Mouse (Mus musculus) liver, embryonic 13.5 days (tissue): ENCODE data around the gene Cipc. TPM values are rescaled to one million over a fixed set of nuclear protein-coding genes. Genes with fewer than 3 reads are reported as not detected.

Source experiments
- ATAC-seq: fragments of 200-750 bp; cut with Nextera tagmentation; 2 replicates; pipeline ENCODE4 v1.8.0; 2017; ENCODE audit warnings: low read depth, mild to moderate bottlenecking, moderate number of reproducible peaks, moderate library complexity
- DNase-seq: peaks from one replicate; pipeline ENCODE4 v3.0.0; 2022
- H3K27ac ChIP-seq: fragments of 300-500 bp; sonication (generic); 2 replicates; pipeline ENCODE4 v1.5.1; 2015; ENCODE audit warnings: moderate library complexity, mild to moderate bottlenecking, inconsistent platforms
- H3K27me3 ChIP-seq: fragments of 300-500 bp; sonication (generic); 2 replicates; pipeline ENCODE4 v1.6.1; 2015; ENCODE audit warnings: mild to moderate bottlenecking, inconsistent platforms
- H3K36me3 ChIP-seq: fragments of 300-500 bp; sonication (generic); 2 replicates; pipeline ENCODE4 v1.6.1; 2015; ENCODE audit warnings: mild to moderate bottlenecking, inconsistent platforms
- H3K4me1 ChIP-seq: fragments of 300-500 bp; sonication (generic); replicated peaks from 2 replicates; pipeline ENCODE4 v1.6.1; 2015; ENCODE audit warnings: inconsistent platforms
- H3K4me2 ChIP-seq: fragments of 300-500 bp; sonication (generic); 2 replicates; pipeline ENCODE4 v1.6.1; 2015; ENCODE audit warnings: inconsistent platforms, mild to moderate bottlenecking, moderate library complexity
- H3K4me3 ChIP-seq: fragments of 300-500 bp; sonication (generic); replicated peaks from 2 replicates; pipeline ENCODE4 v1.5.1; 2015; ENCODE audit warnings: mild to moderate bottlenecking, inconsistent platforms
- H3K9ac ChIP-seq: fragments of 300-500 bp; sonication (generic); 2 replicates; pipeline ENCODE4 v1.6.1; 2015; ENCODE audit warnings: mild to moderate bottlenecking, inconsistent platforms
- H3K9me3 ChIP-seq: fragments of 300-500 bp; sonication (generic); replicated peaks from 2 replicates; pipeline ENCODE4 v1.6.1; 2016; ENCODE audit warnings: inconsistent platforms
- WGBS: fragments of 180-500 bp; shearing (Covaris S2); methylation state at CpG from one replicate; pipeline ENCODE4 v1.1.7; 2015; ENCODE audit not compliant: insufficient replicate concordance; 5-methylcytosine and 5-hydroxymethylcytosine counted together
- polyA plus RNA-seq: library from polyadenylated mRNA; unstranded; fragments of >200 nt; fragmentation: Nextera tagmentation; extraction: Ambion mirVana; gene quantifications from 2 replicates; pipeline ENCODE4 v1.2.1, GENCODE M21; 2015

Gene Cipc
- polyA plus RNA-seq, 1 experiment from 2014 or later: 11.6 TPM

- 25% methylated on average over 15 of the region's 15 CpGs for WGBS
- H3K27me3 ChIP-seq: peaks cover 60% of the 10 kb centered on the region
- H3K27ac ChIP-seq: no peak overlapping the region
- H3K4me2 ChIP-seq: no peak overlapping the region
- H3K4me3 ChIP-seq: no peak overlapping the region
- no peak overlapping the region for H3K9ac ChIP-seq
- H3K4me1 ChIP-seq: peaks cover 23% of the 10 kb centered on the region
- DNase-seq (no peak), ATAC-seq (no peak)
- H3K9me3 ChIP-seq: no peaks in the 10 kb centered on the region
- no peaks in the 10 kb centered on the region for H3K36me3 ChIP-seq
These were observed 31.0 kb downstream of the Cipc start for GRCm38 (mm10) chr12:86977833-86978232.

DNA sequence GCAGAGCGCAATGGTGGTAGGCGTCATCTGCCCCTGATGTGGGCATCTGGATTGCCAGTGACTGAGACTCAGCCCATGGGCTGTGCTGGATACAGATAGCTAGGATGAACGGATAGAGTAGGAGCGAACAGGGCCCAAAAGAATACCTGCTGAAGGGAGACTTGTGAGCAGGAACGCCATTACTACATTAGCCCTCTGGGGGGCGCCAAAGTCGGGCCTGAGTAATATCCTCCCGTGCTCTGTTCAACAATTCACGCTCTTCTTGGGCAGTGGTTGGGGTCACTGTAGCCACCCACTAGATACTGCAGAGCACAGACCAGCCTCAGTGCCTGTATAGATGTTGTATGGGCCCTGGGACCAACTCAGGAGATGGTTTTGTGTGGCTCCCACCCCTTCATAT lies 34.3 kb downstream of the Cipc start:
- Histone ChIP-seq H3K4me3 (no peak overlapping the region), H3K9ac (no peak overlapping the region), H3K27me3 (peaks cover 90% of the 10 kb centered on the region), H3K9me3 (no peaks in the 10 kb centered on the region), H3K27ac (no peak overlapping the region), H3K4me2 (no peak overlapping the region), H3K4me1 (no peaks in the 10 kb centered on the region), H3K36me3 (no peaks in the 10 kb centered on the region)
- DNase-seq (no peak), ATAC-seq (no peak)
- WGBS: 20% methylated on average over 9 of the region's 9 CpGs

GRCm38 (mm10) chr12:86983470-86984193 lies 36.8 kb downstream of the Cipc start:
- no peak overlapping the region for H3K9ac ChIP-seq
- H3K36me3 ChIP-seq: no peaks in the 10 kb centered on the region
- DNase-seq (peak; percentile 34), ATAC-seq (no peak)
- H3K9me3 ChIP-seq: no peaks in the 10 kb centered on the region
- 3% methylated on average over 28 of the region's 28 CpGs for WGBS
- H3K4me1 ChIP-seq: no peaks in the 10 kb centered on the region
- H3K4me3 ChIP-seq: no peak overlapping the region
- H3K4me2 ChIP-seq: no peak overlapping the region
- H3K27me3 ChIP-seq: peaks cover 97% of the 10 kb centered on the region
- H3K27ac ChIP-seq: no peak overlapping the region

DNA sequence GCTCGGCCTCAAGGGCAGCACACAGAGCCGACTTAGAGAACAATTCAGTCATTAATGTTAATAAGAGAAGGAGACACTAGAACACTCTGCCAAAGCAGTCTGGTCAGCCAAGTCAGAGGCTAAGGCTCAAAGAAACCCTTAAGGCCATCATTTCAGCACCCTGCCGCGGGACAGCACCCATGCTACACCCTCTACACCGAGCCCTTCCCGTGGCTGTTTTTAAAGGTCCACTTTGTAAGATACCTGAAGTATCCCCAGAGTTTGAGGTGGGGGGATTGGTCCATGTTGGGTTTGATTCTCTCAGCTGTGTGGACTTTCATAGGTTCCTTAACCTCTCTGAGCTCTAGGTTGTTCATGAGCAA lies 37.3 kb downstream of the Cipc start:
- Histone ChIP-seq H3K27me3 (peaks cover 97% of the 10 kb centered on the region), H3K9me3 (no peaks in the 10 kb centered on the region), H3K4me2 (no peak overlapping the region), H3K9ac (no peak overlapping the region), H3K27ac (no peak overlapping the region), H3K4me3 (no peak overlapping the region), H3K4me1 (no peaks in the 10 kb centered on the region), H3K36me3 (no peaks in the 10 kb centered on the region)
- DNase-seq (peak; percentile 18), ATAC-seq (no peak)
- WGBS: 10% methylated on average over 6 of the region's 6 CpGs

DNA sequence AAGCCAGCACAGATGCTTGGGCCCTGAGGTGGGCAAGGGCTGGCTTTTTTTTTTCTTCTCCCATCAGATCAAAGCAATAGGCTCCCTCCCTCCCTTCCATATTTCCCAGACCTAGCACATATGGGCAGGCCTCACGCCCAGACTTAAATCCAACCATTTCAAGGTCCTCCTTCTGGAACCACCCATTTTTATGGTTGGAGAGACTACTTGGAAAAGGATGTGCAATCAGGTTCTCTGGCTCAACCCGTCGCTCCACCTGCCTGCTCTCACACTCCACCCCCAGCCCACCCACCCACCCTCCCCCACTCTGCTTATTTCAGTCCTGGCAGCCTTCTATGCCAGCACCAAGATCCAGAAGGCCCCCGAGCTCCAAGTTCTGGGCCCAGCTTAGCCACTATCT lies 39.7 kb downstream of the Cipc start:
- Histone ChIP-seq H3K27me3 (peaks cover 100% of the 10 kb centered on the region), H3K9me3 (no peaks in the 10 kb centered on the region), H3K27ac (no peak overlapping the region), H3K4me3 (no peak overlapping the region), H3K9ac (no peak overlapping the region), H3K4me2 (no peak overlapping the region), H3K4me1 (no peaks in the 10 kb centered on the region), H3K36me3 (no peaks in the 10 kb centered on the region)
- ATAC-seq (no peak), DNase-seq (no peak)
- WGBS: 48% methylated on average over 4 of the region's 4 CpGs

DNA sequence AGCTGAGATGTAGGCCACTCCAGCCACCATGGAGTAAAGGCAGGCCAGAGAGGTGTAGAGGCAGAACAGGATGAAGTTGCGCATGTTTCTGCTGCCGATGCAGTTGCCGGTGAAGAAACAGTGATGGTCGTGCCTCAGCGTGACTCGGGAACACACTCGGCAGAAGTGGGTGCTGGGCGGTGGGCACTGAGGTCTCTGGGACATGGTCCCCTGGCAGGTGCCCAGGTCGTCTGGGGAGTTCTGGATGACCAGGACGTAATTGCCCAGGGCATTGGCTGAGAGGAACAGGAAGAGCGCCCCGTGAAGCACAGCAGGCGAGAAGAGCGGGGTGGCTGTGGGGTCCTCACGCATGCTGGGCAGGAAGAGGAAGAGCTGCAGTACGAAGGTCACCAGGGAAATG lies 41.4 kb downstream of the Cipc start:
- Histone ChIP-seq H3K4me1 (no peaks in the 10 kb centered on the region), H3K9ac (no peak overlapping the region), H3K4me3 (no peak overlapping the region), H3K4me2 (no peak overlapping the region), H3K9me3 (no peaks in the 10 kb centered on the region), H3K36me3 (no peaks in the 10 kb centered on the region), H3K27me3 (peaks cover 97% of the 10 kb centered on the region), H3K27ac (no peak overlapping the region)
- DNase-seq: no peak
- ATAC-seq: no peak
- WGBS: 34% methylated on average over 16 of the region's 16 CpGs

DNA sequence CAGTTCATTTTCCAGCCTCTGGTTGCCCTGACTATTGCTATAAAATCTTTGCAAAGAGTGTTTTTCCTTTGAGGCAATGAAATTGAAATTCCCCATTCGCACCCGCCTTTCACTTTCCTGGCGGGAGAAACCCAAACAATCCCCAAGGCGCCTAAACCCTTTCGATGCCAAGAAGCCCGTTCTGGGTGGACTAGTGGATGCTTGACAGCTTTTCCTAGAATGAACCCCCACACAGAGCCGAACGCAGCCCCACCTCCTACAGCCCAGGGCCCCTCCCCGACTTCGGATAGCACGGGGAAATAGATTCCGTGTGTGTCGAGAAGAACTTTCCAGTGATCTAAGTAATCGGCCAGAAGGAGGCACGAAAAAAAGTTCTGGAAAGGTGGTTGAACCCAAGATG lies 42.5 kb downstream of the Cipc start:
- Histone ChIP-seq H3K4me1 (no peaks in the 10 kb centered on the region), H3K36me3 (no peaks in the 10 kb centered on the region), H3K4me3 (no peak overlapping the region), H3K27ac (no peak overlapping the region), H3K4me2 (no peak overlapping the region), H3K27me3 (peaks cover 93% of the 10 kb centered on the region), H3K9ac (no peak overlapping the region), H3K9me3 (no peaks in the 10 kb centered on the region)
- WGBS: 10% methylated on average over 15 of the region's 15 CpGs
- ATAC-seq: no peak
- no peak for DNase-seq

GRCm38 (mm10) chr12:86989890-86990754 lies 43.3 kb downstream of the Cipc start, which contains the start of gene Zdhhc22:
Gene Zdhhc22 (minus strand): TSS chr12:86990430.
- no peak for ATAC-seq
- 0 out of 2 replicates have a peak within 1 kb of the TSS, but pooled peaks have one; percentile 3 for H3K4me2 ChIP-seq
- H3K36me3 ChIP-seq: no peaks in the 10 kb centered on the region
- H3K27ac ChIP-seq: no peak within 1 kb of the TSS
- H3K4me3 ChIP-seq: no peak within 1 kb of the TSS
- no peak for DNase-seq
- no peaks in the 10 kb centered on the region for H3K9me3 ChIP-seq
- no peaks in the 10 kb centered on the region for H3K4me1 ChIP-seq
- H3K9ac ChIP-seq: no peak within 1 kb of the TSS
- peaks cover 86% of the 10 kb centered on the region for H3K27me3 ChIP-seq
- WGBS: 4% methylated on average over 65 of the region's 68 CpGs

DNA sequence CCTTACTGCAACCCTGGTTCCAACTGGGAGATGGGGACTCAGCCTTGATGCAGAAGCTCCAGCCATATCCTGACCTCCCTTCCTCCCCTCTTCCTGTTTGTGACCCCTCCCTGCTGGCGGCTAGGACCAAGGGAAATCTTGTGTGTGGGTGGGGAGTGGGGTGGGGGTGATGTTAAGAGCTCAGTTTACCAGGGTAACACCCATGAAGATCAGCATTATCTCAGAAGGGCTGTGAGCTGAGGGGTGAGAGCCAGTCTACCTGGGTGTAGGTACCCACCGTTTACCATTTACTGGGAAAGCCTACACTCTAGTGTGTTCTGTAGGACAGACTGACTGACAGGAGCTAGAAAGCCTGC lies 43.9 kb downstream of the Cipc start:
- Histone ChIP-seq H3K4me1 (no peaks in the 10 kb centered on the region), H3K36me3 (no peaks in the 10 kb centered on the region), H3K4me3 (no peak overlapping the region), H3K9ac (no peak overlapping the region), H3K27me3 (peaks cover 80% of the 10 kb centered on the region), H3K9me3 (no peaks in the 10 kb centered on the region), H3K4me2 (no peak overlapping the region), H3K27ac (no peak overlapping the region)
- WGBS: 35% methylated on average over 2 of the region's 2 CpGs
- ATAC-seq (no peak), DNase-seq (no peak)

DNA sequence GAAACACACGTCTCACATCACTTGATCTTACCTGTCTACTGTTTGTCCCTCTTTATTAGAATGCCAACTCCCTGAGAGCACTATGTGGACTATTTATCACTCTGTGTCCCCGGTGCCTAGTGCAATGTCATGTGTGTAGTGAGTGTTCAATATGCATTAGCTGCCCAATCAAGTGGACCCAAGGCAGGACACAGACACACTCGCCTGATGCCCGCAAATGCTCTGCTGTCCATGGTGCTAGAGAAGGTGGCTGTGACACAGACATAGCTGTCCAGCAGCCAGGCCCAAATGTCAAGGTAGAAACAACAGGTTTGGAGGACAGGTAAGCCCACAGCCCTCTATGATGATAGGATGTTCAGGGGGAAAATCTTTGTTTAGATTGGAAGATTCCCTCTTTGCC lies 47.3 kb downstream of the Cipc start:
- H3K9me3 ChIP-seq: no peaks in the 10 kb centered on the region
- H3K9ac ChIP-seq: no peak overlapping the region
- no peaks in the 10 kb centered on the region for H3K4me1 ChIP-seq
- WGBS: 37% methylated on average over 4 of the region's 4 CpGs
- no peak overlapping the region for H3K4me2 ChIP-seq
- no peak for DNase-seq
- no peaks in the 10 kb centered on the region for H3K36me3 ChIP-seq
- H3K27ac ChIP-seq: no peak overlapping the region
- no peak overlapping the region for H3K4me3 ChIP-seq
- peaks cover 49% of the 10 kb centered on the region for H3K27me3 ChIP-seq
- no peak for ATAC-seq

GRCm38 (mm10) chr12:86994776-86995175 lies 47.9 kb downstream of the Cipc start:
- H3K27ac ChIP-seq: no peak overlapping the region
- no peak overlapping the region for H3K4me3 ChIP-seq
- ATAC-seq (no peak), DNase-seq (no peak)
- H3K4me2 ChIP-seq: no peak overlapping the region
- H3K27me3 ChIP-seq: peaks cover 43% of the 10 kb centered on the region
- H3K9me3 ChIP-seq: no peaks in the 10 kb centered on the region
- WGBS: 29% methylated on average over 3 of the region's 3 CpGs
- H3K9ac ChIP-seq: no peak overlapping the region
- H3K4me1 ChIP-seq: no peaks in the 10 kb centered on the region
- no peaks in the 10 kb centered on the region for H3K36me3 ChIP-seq

- no peaks in the 10 kb centered on the region for H3K36me3 ChIP-seq
- WGBS: 42% methylated on average over 6 of the region's 6 CpGs
- no peak overlapping the region for H3K9ac ChIP-seq
- H3K4me1 ChIP-seq: no peaks in the 10 kb centered on the region
- DNase-seq: no peak
- no peak overlapping the region for H3K4me3 ChIP-seq
- peaks cover 32% of the 10 kb centered on the region for H3K27me3 ChIP-seq
- no peak for ATAC-seq
- no peak overlapping the region for H3K4me2 ChIP-seq
- H3K27ac ChIP-seq: no peak overlapping the region
- no peaks in the 10 kb centered on the region for H3K9me3 ChIP-seq
These were observed 49.1 kb downstream of the Cipc start for GRCm38 (mm10) chr12:86995931-86996330.
